Mouse (Mus musculus) induced T-regulatory cell, adult 2 months (primary cell): ENCODE data around the gene Klhl7.

ENCODE experiments used
- DNase-seq: peaks from one replicate; pipeline ENCODE4 v3.0.0-alpha.2; 2012; ENCODE audit warnings: low read depth

Gene Klhl7

GRCm38 (mm10) chr5:24172092-24172491 lies 71.7 kb downstream of the Klhl7 start:
- no peak for DNase-seq

GRCm38 (mm10) chr5:24181514-24182295 lies 81.3 kb downstream of the Klhl7 start:
- no peak for DNase-seq

- no peak for DNase-seq
Observed at GRCm38 (mm10) chr5:24182296-24182734, 81.9 kb downstream of the Klhl7 start.

DNA sequence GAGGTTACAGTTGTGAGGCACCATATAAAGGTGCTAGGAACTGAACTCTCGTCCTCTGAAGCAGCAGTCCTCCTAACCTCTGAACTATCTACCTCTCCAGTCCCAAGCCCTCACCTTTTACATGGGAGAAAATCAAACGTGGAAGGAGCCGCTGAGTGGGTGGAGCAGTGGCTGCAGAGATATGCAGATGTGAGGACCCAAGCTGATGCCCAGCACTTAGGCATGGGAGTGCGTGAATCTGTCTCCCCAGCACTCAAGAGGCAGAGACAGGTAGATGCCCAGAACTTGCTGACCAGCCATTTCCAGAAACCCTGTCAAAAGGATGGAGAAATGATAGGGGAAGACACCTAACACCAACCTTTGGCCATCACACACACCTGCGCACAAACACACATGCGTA lies 82.7 kb downstream of the Klhl7 start:
- DNase-seq, result no peak

DNA sequence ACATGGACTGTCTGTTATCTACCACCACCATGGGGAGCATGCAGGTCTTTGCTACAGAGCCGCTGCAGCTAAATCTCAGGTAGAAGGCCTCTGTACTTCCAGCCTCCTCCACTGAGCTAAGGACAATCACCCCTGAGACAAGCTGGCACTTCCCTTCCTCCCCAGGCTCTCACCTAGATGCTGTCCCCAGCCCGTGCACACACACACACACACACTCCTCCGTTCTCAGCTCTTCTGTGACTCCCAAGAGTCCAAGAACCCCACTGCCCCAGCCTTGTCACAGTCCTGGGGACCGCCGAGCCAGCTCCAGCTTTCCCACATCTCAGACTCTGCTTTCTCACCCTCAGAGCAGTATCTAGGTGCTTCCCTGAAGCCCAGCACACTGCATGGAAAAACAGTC lies 83.6 kb downstream of the Klhl7 start:
- DNase-seq, result no peak

- no peak for DNase-seq
Observed at GRCm38 (mm10) chr5:24188476-24188875, 88.1 kb downstream of the Klhl7 start.

DNA sequence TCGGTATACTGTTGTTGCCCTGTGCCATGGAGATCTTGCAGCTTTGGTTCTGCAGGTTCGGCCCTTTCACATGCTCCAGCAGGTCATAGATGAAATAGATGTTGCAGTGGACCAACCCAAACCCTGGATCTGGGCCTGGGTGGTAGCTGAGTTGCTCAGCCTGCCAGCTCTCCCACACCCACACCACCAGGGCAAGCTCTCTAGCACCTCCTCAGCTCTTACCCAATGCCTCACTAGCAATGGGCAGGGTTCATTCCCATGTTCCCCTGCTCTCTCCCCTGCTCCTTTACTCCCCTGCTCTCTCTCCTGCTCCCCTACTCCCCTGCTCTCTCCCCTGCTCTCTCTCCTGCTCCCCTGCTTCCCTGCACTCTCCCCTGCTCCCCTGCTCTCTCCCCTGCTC lies 91.4 kb downstream of the Klhl7 start:
- no peak for DNase-seq

DNA sequence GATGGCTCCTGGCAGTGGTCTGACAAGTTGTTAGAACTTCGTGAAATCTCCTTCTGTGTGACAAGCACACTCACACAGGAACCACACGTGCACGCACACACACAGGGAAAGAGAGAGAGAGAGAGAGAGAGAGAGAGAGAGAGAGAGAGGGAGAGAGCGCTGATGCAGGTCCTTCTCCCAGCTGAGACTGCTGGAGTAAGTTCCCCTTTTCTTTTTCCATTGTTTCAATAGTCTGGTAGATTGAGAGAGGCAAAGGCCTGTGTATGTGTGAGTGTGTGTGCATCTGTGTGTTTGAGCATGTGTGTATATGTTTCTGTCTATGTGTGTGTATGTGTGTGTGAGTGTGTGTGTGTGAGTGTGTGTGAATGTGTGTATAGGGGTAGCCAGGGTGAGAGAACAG lies 100.6 kb downstream of the Klhl7 start:
- no peak for DNase-seq

GRCm38 (mm10) chr5:24202492-24202891 lies 102.1 kb downstream of the Klhl7 start:
- DNase-seq, result no peak

DNA sequence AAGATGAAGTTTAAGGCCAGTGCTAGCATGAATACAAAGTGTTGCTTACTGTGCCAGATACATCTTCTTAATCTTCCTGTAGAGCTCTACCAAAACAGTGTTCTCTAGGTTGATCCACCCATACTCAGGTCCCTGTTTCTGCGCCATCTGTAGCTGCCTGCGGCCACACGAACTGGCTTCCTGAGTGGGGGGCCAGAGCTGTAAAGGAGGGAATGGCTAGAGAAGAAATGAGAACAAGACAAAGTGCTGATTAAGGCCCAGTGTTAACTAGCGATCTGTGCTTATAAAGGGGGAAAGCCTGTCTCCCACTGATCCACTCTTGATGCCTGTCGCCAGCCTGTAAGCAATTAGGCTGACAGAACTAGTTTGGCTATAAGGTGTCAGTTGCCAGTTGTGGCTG lies 102.9 kb downstream of the Klhl7 start:
- no peak for DNase-seq

DNA sequence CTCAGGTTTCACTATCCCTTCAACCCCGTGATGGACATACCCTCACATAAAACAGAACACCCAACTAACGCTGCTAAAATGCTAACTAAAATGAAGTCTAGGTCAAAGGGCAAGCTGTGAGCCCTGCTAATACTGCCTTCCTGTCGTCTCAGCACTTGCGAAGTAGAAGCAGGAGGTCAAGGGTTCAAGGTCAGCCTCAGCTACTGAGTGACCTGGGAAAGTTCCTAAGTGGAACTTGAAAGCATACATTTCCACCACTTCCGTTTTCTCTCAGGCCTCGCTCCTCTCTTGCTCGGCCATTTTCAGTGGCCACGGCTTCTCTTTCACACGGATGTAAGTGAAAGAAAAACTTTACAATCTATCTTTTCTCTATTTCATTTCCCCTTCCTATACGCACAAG lies 107.6 kb downstream of the Klhl7 start:
- DNase-seq, result no peak

DNA sequence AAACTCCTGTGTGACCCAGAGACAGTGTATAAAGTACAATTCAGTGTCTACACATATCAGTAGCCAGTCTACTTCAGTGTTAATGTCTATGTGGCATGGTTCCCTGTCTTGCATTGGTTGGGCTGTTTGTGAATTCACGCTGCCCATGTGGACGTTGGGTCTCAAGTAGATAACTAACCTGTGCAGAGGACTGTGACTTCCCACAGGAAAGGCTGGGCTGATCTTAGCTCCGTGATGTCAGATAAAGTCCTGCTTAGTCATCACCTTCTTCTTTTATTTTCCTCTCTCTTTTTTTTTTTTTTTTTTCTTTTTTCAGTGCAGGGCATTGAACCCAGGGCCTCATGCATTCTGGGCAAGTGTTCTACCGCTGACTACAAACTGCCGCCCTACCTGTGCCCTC lies 108.1 kb downstream of the Klhl7 start:
- no peak for DNase-seq
